ENCODE assay signal across 16 mouse cellular contexts in genomic region chr16:29790064-29790463, GRCm38 (mm10).
"Had no signal": no experiment of that assay in that cellular context is flagged by ENCODE, and none has a peak within 500 bp of the region (broad histone marks: within the 10 kb centered on the region; RNA-seq: fewer than 3 reads in every experiment).

No protein-coding gene starts in this region.

- H3K4me2 ChIP-seq: liver, embryonic 15.5 days; lung, embryonic 15.5 days; midbrain, embryonic 12.5 days; midbrain, embryonic 15.5 days; neural tube, embryonic 12.5 days had no signal

- H3K27ac ChIP-seq: liver, embryonic 15.5 days; macrophage; midbrain, embryonic 12.5 days; midbrain, embryonic 15.5 days; neural tube, embryonic 12.5 days had no signal

- DNase-seq: liver, postnatal 0 days; lung, adult 2 months; lung, postnatal 14 days; lung, postnatal 36 days; right cerebral cortex, postnatal 14 days; thymus, adult 2 months; thymus, postnatal 25 days; thymus, postnatal 4 days had no signal

- H3K9me3 ChIP-seq: liver, embryonic 15.5 days; midbrain, embryonic 15.5 days; neural tube, embryonic 12.5 days had no signal

- H3K9ac ChIP-seq: liver, embryonic 15.5 days; liver, postnatal 0 days; lung, embryonic 15.5 days; midbrain, embryonic 12.5 days; midbrain, embryonic 15.5 days; neural tube, embryonic 12.5 days had no signal

- H3K27me3 ChIP-seq: liver, embryonic 15.5 days; lung, embryonic 15.5 days; midbrain, embryonic 15.5 days had no signal

- H3K36me3 ChIP-seq: liver, embryonic 15.5 days; lung, embryonic 15.5 days; midbrain, embryonic 12.5 days; midbrain, embryonic 15.5 days; neural tube, embryonic 12.5 days had no signal

- H3K4me3 ChIP-seq: liver, embryonic 15.5 days; lung, embryonic 15.5 days; megakaryocyte, embryonic 14.5 days; midbrain, embryonic 12.5 days; midbrain, embryonic 15.5 days; neural tube, embryonic 12.5 days had no signal

- ATAC-seq: liver, postnatal 0 days; lung, postnatal 0 days; midbrain, embryonic 15.5 days had no signal

- H3K4me1 ChIP-seq: midbrain, embryonic 12.5 days; midbrain, embryonic 15.5 days; neural tube, embryonic 12.5 days had no signal
